Mouse (Mus musculus) embryonic facial prominence, embryonic 12.5 days (tissue): ENCODE measurements around the gene Ccdc34. TPM values are rescaled to one million over a fixed set of nuclear protein-coding genes. Genes with fewer than 3 reads are reported as not detected.
A peak's percentile ranks its signal among the peaks of the same experiment; 100 is the strongest.

Experiments used
- ATAC-seq: fragments of 200-750 bp; cut with Nextera tagmentation; 2 replicates; pipeline ENCODE4 v1.8.0; 2017; ENCODE audit not compliant: insufficient number of reproducible peaks, insufficient read depth, low FRiP score, low TSS enrichment
- H3K27ac ChIP-seq: fragments of 300-500 bp; sonication (generic); 2 replicates; pipeline ENCODE4 v1.5.1; 2016; ENCODE audit warnings: mild to moderate bottlenecking
- H3K27me3 ChIP-seq: fragments of 300-500 bp; sonication (generic); 2 replicates; pipeline ENCODE4 v1.6.1; 2016; ENCODE audit warnings: mild to moderate bottlenecking, moderate library complexity
- H3K36me3 ChIP-seq: fragments of 300-500 bp; sonication (generic); 2 replicates; pipeline ENCODE4 v1.6.1; 2016; ENCODE audit warnings: mild to moderate bottlenecking
- H3K4me1 ChIP-seq: fragments of 300-500 bp; sonication (generic); 2 replicates; pipeline ENCODE4 v1.6.1; 2016
- H3K4me2 ChIP-seq: fragments of 300-500 bp; sonication (generic); replicated peaks from 2 replicates; pipeline ENCODE4 v1.6.1; 2016; ENCODE audit warnings: mild to moderate bottlenecking, moderate library complexity
- H3K4me3 ChIP-seq: fragments of 300-500 bp; sonication (generic); 2 replicates; pipeline ENCODE4 v1.5.1; 2016; ENCODE audit warnings: mild to moderate bottlenecking
- H3K9ac ChIP-seq: fragments of 300-500 bp; sonication (generic); 2 replicates; pipeline ENCODE4 v1.6.1; 2016; ENCODE audit warnings: mild to moderate bottlenecking, moderate library complexity
- H3K9me3 ChIP-seq: fragments of 300-500 bp; sonication (generic); 2 replicates; pipeline ENCODE4 v1.6.1; 2016; ENCODE audit warnings: mild to moderate bottlenecking, moderate library complexity
- whole genome bisulfite sequencing: fragments of 180-500 bp; shearing (Covaris S2); methylation state at CpG from one replicate; pipeline ENCODE4 v1.1.7; 2016; 5-methylcytosine and 5-hydroxymethylcytosine counted together
- polyA plus RNA-seq: library from polyadenylated mRNA; unstranded; fragments of >200 nt; fragmentation: Nextera tagmentation; extraction: Ambion mirVana; gene quantifications from 2 replicates; pipeline ENCODE4 v1.2.1, GENCODE M21; 2016

Gene Ccdc34
- polyA plus RNA-seq, 1 experiment from 2014 or later = 51.0 TPM

GRCm38 (mm10) chr2:109984930-109985329, 32.7 kb upstream of the Ccdc34 start:
- 33% methylated on average over 1 of the region's 1 CpGs for WGBS
- Histone ChIP-seq H3K4me1 (peaks cover 47% of the 10 kb centered on the region), H3K9me3 (no peaks in the 10 kb centered on the region), H3K27ac (peak overlapping the region; percentile 70; the same call in 1 of the 2 replicates), H3K4me3 (no peak overlapping the region), H3K36me3 (no peaks in the 10 kb centered on the region), H3K4me2 (no peak overlapping the region), H3K9ac (no peak overlapping the region), H3K27me3 (no peaks in the 10 kb centered on the region)
- ATAC-seq = no peak

GRCm38 (mm10) chr2:109985560-109985959, 32.1 kb upstream of the Ccdc34 start:
- no peak overlapping the region for H3K9ac ChIP-seq
- H3K27me3 ChIP-seq = no peaks in the 10 kb centered on the region
- H3K9me3 ChIP-seq = no peaks in the 10 kb centered on the region
- peak overlapping the region; percentile 70; the same call in 1 of the 2 replicates for H3K27ac ChIP-seq
- no peak for ATAC-seq
- no peak overlapping the region for H3K4me3 ChIP-seq
- no peak overlapping the region for H3K4me2 ChIP-seq
- peaks cover 53% of the 10 kb centered on the region for H3K4me1 ChIP-seq
- no peaks in the 10 kb centered on the region for H3K36me3 ChIP-seq
- 56% methylated on average over 9 of the region's 9 CpGs for WGBS

DNA sequence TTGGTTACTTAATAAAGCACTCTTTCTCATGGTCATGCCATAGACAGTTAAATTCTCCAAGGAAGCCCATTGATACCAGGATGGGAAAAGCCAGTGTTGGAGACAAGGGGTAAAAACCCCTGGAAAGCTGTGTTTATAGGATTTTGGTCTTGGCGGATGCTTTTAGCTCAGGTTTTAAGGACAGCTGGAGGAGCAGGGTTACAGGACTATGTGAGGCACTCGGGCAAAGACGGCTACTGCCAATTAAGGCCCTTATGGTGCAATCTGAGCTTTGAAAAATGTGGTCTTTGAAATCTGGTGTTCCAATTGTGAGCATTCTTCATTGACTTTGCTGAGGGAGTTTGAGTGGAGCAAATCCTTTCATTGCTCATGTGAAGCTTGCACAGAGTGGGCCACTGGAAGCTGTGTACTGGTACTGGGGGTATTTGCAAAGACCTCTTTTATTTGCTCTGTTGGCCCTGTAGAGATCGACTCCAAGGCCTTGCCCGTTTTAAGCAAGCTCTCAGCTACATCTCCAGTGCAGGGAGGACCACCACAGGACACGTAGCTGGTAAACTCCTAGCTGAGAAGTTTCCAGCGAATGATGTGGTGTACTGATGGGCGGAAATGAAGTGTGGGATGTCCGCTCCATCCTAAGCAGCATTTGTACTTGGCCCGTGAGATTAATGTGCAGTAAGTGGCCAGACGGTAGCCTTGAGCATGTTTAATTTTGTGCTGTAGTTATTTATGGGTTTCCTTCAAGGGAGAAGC, 31.4 kb upstream of the Ccdc34 start:
- no peak for ATAC-seq
- Histone ChIP-seq H3K4me1 (peaks cover 55% of the 10 kb centered on the region), H3K27me3 (no peaks in the 10 kb centered on the region), H3K27ac (no peak overlapping the region), H3K9me3 (no peaks in the 10 kb centered on the region), H3K9ac (no peak overlapping the region), H3K36me3 (no peaks in the 10 kb centered on the region), H3K4me3 (no peak overlapping the region), H3K4me2 (no peak overlapping the region)
- WGBS = 76% methylated on average over 11 of the region's 11 CpGs

DNA sequence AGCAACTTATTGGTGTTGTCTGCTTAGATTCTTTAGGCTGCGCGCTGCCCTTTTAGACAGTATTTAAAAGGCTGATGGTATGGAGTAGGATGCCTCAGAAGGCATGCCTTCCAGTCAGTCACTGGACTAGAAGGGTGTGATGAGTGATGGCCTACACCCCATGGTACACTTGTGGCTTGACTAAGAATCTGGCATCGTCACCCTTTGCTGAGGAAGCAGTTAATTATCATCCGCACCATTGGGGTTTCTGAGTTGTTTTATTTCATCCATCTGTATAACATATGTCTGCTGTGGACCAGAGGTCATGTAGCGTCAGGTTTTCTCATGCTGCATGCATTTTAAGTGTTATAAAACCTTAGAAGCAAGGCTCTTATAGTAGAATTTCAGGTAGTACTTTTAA, 29.7 kb upstream of the Ccdc34 start:
- Histone ChIP-seq H3K9me3 (no peaks in the 10 kb centered on the region), H3K4me1 (peaks cover 57% of the 10 kb centered on the region), H3K27ac (peak overlapping the region; percentile 23; the same call in 1 of the 2 replicates), H3K4me2 (no peak overlapping the region), H3K27me3 (no peaks in the 10 kb centered on the region), H3K36me3 (no peaks in the 10 kb centered on the region), H3K9ac (no peak overlapping the region), H3K4me3 (no peak overlapping the region)
- no peak for ATAC-seq
- WGBS = 58% methylated on average over 5 of the region's 5 CpGs

DNA sequence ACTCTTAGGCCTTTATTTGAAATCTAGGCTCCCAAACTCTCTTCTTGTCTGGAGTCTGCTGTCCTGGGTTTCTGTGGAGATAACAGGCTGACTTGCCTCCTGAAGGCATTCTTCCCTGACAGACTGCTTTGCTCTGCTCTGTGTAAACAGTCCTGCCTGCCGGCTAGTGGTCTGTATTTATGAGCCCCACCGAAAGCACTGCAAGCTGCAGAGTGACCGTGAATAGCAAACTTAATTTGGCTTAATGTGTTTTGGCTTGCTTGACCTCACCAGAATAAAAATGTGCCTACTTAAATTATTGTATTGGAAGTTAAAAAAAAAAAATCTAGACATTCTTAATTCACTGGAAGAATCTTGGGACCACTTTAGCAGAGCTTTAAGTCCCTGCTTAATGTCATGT, 28.4 kb upstream of the Ccdc34 start:
- H3K9ac ChIP-seq = no peak overlapping the region
- H3K4me2 ChIP-seq = no peak overlapping the region
- peaks cover 57% of the 10 kb centered on the region for H3K4me1 ChIP-seq
- no peaks in the 10 kb centered on the region for H3K27me3 ChIP-seq
- ATAC-seq = no peak
- H3K36me3 ChIP-seq = no peaks in the 10 kb centered on the region
- H3K27ac ChIP-seq = peak overlapping the region; percentile 57; the same call in 1 of the 2 replicates
- H3K4me3 ChIP-seq = no peak overlapping the region
- no peaks in the 10 kb centered on the region for H3K9me3 ChIP-seq
- WGBS = 2% methylated on average over 3 of the region's 3 CpGs

DNA sequence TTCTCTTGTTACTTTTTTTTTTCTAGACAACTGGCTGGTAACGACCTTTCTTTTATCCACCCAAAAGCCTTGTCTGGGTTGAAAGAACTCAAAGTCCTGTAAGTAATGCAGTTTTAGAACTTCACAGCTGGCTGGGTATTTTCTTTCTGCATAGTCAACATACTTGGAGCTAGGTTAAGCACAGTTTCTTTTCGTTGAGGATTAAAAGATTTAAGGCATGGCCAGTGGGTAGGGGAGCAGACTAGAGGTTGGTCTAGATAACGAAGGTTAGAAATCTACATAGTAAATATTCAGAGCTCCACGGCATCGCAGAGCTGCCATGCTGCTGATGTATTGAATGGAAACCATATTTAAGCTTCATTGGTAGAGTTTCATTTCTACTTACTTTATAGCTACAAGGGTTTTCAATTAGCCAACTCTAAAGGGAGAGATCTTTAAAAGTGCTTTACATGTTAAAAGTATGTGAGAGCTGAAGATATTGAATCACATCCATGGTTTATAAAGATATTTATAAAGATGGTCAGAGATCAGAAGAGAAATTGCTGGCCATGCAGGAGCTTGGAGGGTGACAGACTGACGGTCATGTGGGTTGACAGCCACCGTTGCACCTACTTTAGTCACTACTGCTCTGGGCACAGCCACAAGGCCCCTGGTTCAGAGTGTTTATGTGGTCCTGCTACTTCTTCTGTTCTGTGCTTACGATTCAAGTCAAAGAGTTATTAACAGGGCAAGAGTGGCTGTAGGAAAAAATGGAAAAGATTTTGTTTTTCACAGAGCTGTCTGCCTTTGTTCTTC, 27.7 kb upstream of the Ccdc34 start:
- H3K4me1 ChIP-seq = peaks cover 53% of the 10 kb centered on the region
- no peak overlapping the region for H3K4me2 ChIP-seq
- no peak overlapping the region for H3K4me3 ChIP-seq
- no peak overlapping the region for H3K9ac ChIP-seq
- WGBS = 46% methylated on average over 8 of the region's 8 CpGs
- H3K36me3 ChIP-seq = no peaks in the 10 kb centered on the region
- ATAC-seq = no peak
- no peaks in the 10 kb centered on the region for H3K9me3 ChIP-seq
- no peaks in the 10 kb centered on the region for H3K27me3 ChIP-seq
- peak overlapping the region; percentile 54; the same call in 1 of the 2 replicates for H3K27ac ChIP-seq

DNA sequence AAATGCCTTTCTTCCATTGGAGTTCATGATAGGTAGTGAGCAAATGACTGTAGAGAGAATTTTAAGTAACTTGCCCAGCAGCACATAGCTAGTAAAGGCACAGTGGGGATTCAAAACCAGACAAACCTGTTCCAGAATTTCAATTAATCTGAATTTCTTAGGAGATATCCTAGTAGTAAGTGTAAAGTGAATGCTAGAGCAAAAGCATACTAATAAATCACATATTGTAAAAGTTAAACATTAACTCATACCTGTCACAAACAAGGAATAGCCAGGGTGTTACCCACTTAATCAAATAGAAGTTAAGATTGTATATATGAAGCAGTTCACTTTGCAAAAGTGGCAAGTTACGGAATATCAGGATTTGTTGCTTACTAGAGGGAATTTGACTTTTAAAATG, 25.9 kb upstream of the Ccdc34 start:
- H3K27ac ChIP-seq = no peak overlapping the region
- no peak overlapping the region for H3K4me3 ChIP-seq
- H3K4me2 ChIP-seq = no peak overlapping the region
- H3K36me3 ChIP-seq = no peaks in the 10 kb centered on the region
- WGBS = 74% methylated on average over 1 of the region's 1 CpGs
- H3K4me1 ChIP-seq = peaks cover 51% of the 10 kb centered on the region
- H3K27me3 ChIP-seq = no peaks in the 10 kb centered on the region
- no peak for ATAC-seq
- H3K9me3 ChIP-seq = no peaks in the 10 kb centered on the region
- H3K9ac ChIP-seq = no peak overlapping the region

- Histone ChIP-seq H3K9ac (no peak overlapping the region), H3K4me2 (no peak overlapping the region), H3K4me3 (no peak overlapping the region), H3K36me3 (no peaks in the 10 kb centered on the region), H3K4me1 (peaks cover 48% of the 10 kb centered on the region), H3K27me3 (no peaks in the 10 kb centered on the region), H3K9me3 (no peaks in the 10 kb centered on the region), H3K27ac (no peak overlapping the region)
- ATAC-seq = no peak; the same call in 1 of the 2 replicates
- 37% methylated on average over 11 of the region's 11 CpGs for WGBS
Measured at GRCm38 (mm10) chr2:109992448-109993073, 25.1 kb upstream of the Ccdc34 start.

- Histone ChIP-seq H3K4me3 (no peak overlapping the region), H3K27me3 (no peaks in the 10 kb centered on the region), H3K27ac (no peak overlapping the region), H3K9ac (no peak overlapping the region), H3K4me2 (no peak overlapping the region), H3K36me3 (no peaks in the 10 kb centered on the region), H3K4me1 (peaks cover 40% of the 10 kb centered on the region), H3K9me3 (no peaks in the 10 kb centered on the region)
- no peak for ATAC-seq
Measured at GRCm38 (mm10) chr2:109993404-109993803, 24.2 kb upstream of the Ccdc34 start.

DNA sequence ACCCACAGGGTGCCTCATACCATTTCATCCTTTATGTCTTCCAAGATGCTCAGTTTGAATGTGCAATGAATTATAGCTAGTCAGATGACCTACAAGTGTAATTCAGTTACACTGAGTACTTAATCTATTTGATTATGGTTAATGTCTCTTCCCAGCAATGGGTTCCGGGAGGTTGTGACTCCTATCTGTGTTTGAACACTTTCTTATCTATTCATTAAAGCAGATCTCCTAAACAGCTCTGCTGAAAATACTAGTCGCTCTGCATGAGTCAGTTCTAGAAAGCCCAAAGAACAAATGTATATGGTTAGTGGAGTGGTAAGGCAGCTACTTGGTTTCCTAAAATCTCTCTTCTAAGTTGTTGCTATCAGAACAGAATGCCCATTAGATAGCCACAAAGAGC, 22.6 kb upstream of the Ccdc34 start:
- Histone ChIP-seq H3K27me3 (no peaks in the 10 kb centered on the region), H3K4me1 (peaks cover 25% of the 10 kb centered on the region), H3K27ac (0 out of 2 replicates have a peak overlapping the region, but pooled peaks have one; percentile 23), H3K4me2 (no peak overlapping the region), H3K36me3 (peaks cover 4% of the 10 kb centered on the region; the same call in 1 of the 2 replicates), H3K9me3 (no peaks in the 10 kb centered on the region), H3K4me3 (no peak overlapping the region), H3K9ac (no peak overlapping the region)
- WGBS = 73% methylated on average over 2 of the region's 2 CpGs
- ATAC-seq = no peak

DNA sequence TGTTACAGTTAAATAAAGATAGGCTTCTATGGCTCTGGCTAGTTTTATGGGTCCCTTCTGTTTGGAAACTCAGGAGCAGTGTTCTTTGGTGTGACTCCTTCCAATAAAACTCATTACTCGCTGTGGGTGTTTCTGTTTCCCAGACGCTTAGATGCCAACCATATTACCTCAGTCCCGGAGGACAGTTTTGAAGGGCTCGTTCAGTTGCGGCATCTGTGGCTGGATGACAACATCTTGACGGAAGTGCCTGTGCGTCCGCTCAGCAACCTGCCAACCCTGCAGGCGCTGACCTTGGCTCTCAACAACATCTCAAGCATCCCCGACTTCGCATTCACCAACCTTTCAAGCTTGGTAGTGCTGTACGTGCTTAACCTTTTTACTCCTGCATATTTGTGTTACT, 21.2 kb upstream of the Ccdc34 start:
- no peak overlapping the region for H3K4me2 ChIP-seq
- H3K27me3 ChIP-seq = no peaks in the 10 kb centered on the region
- H3K4me3 ChIP-seq = no peak overlapping the region
- WGBS = 54% methylated on average over 12 of the region's 12 CpGs
- no peaks in the 10 kb centered on the region for H3K9me3 ChIP-seq
- H3K9ac ChIP-seq = no peak overlapping the region
- H3K4me1 ChIP-seq = peaks cover 17% of the 10 kb centered on the region; the same call in 1 of the 2 replicates
- ATAC-seq = no peak
- no peak overlapping the region for H3K27ac ChIP-seq
- H3K36me3 ChIP-seq = peaks cover 6% of the 10 kb centered on the region; the same call in 1 of the 2 replicates
